Mouse (Mus musculus) lung, postnatal 0 days (tissue): ENCODE data around the gene Coro1b.

Experiments
- CTCF ChIP-seq: IDR thresholded peaks from 2 replicates; pipeline ENCODE4 v1.5.1; 2016; ENCODE audit warnings: antibody characterized with exemption, mild to moderate bottlenecking
- EP300 ChIP-seq: IDR thresholded peaks from 2 replicates; pipeline ENCODE4 v1.6.1; 2016; ENCODE audit warnings: antibody characterized with exemption, mild to moderate bottlenecking, control low read depth

- TF ChIP-seq CTCF: no peak
- no peak for TF ChIP-seq EP300
These were observed 7.7 kb downstream of the Coro1b start for GRCm38 (mm10) chr19:4156073-4156579.
